Mouse (Mus musculus): ENCODE measurements around the gene F8.

GRCm38 (mm10) chrX:75409711-75410110 lies 27.3 kb upstream of the F8 start:
- no peak for TF ChIP-seq MAX (IDR thresholded peaks at IDR 0.05)
- TF ChIP-seq CTCF (IDR thresholded peaks at IDR 0.05; ENCODE audit: control insufficient read depth, insufficient read depth, insufficient read length), result no peak
- no peak for TF ChIP-seq CEBPB (IDR thresholded peaks at IDR 0.05; ENCODE audit: low read depth)
- TF ChIP-seq MYOD1 (IDR thresholded peaks at IDR 0.05; ENCODE audit: control insufficient read depth, insufficient read length, low read depth), result no peak
- TF ChIP-seq USF1 (IDR thresholded peaks at IDR 0.05; ENCODE audit: low read depth), result no peak
